Mouse (Mus musculus) forebrain, embryonic 11.5 days (tissue): ENCODE measurements around the gene Parp2. TPM values are rescaled to one million over a fixed set of nuclear protein-coding genes. Genes with fewer than 3 reads are reported as not detected.

Experiments
- ATAC-seq: fragments of 200-750 bp; cut with Nextera tagmentation; replicated peaks from 2 replicates; pipeline ENCODE4 v1.8.0; 2017; ENCODE audit warnings: moderate TSS enrichment; ENCODE audit not compliant: low FRiP score
- DNase-seq: peaks from one replicate; pipeline ENCODE4 v3.0.0-alpha.2; 2017; ENCODE audit warnings: low spot score
- H3K27ac ChIP-seq: fragments of 300-500 bp; sonication (generic); 2 replicates; pipeline ENCODE4 v1.5.1; 2014; ENCODE audit warnings: low read depth, low read length
- H3K27me3 ChIP-seq: fragments of 300-500 bp; sonication (generic); 2 replicates; pipeline ENCODE4 v1.6.1; 2014; ENCODE audit warnings: mild to moderate bottlenecking, low read length, mixed read lengths; ENCODE audit not compliant: control insufficient read depth, insufficient read depth
- H3K36me3 ChIP-seq: fragments of 300-500 bp; sonication (generic); 2 replicates; pipeline ENCODE4 v1.6.1; 2014; ENCODE audit warnings: mild to moderate bottlenecking, low read length, moderate library complexity, mixed read lengths; ENCODE audit not compliant: control insufficient read depth, insufficient read depth
- H3K4me1 ChIP-seq: fragments of 300-500 bp; sonication (generic); replicated peaks from 2 replicates; pipeline ENCODE4 v1.6.1; 2014; ENCODE audit warnings: low read length, mixed read lengths; ENCODE audit not compliant: control insufficient read depth, insufficient read depth
- H3K4me2 ChIP-seq: fragments of 300-500 bp; sonication (generic); 2 replicates; pipeline ENCODE4 v1.6.1; 2014; ENCODE audit warnings: low read depth, mild to moderate bottlenecking, low read length, moderate library complexity, mixed read lengths; ENCODE audit not compliant: severe bottlenecking
- H3K4me3 ChIP-seq: fragments of 300-500 bp; sonication (generic); 2 replicates; pipeline ENCODE4 v1.5.1; 2014; ENCODE audit warnings: low read depth, low read length
- H3K9ac ChIP-seq: fragments of 300-500 bp; sonication (generic); 2 replicates; pipeline ENCODE4 v1.6.1; 2014; ENCODE audit warnings: low read length
- H3K9me3 ChIP-seq: fragments of 300-500 bp; sonication (generic); 2 replicates; pipeline ENCODE4 v1.6.1; 2016; ENCODE audit warnings: low read length, mixed read lengths; ENCODE audit not compliant: control insufficient read depth
- WGBS: fragments of 180-500 bp; shearing (Covaris S2); extraction: QIAGEN DNeasy Blood & Tissue Kit; methylation state at CpG from one replicate; pipeline ENCODE4 v1.1.7; 2014; 5-methylcytosine and 5-hydroxymethylcytosine counted together
- polyA plus RNA-seq: library from polyadenylated mRNA; unstranded; fragments of >200 nt; fragmentation: Nextera tagmentation; extraction: Ambion mirVana; gene quantifications from 2 replicates; pipeline ENCODE4 v1.2.1, GENCODE M21; 2014

The Parp2 gene
- polyA plus RNA-seq, 1 experiment from 2014 or later: 87.7 TPM

- Histone ChIP-seq H3K9ac (no peak overlapping the region), H3K9me3 (no peaks in the 10 kb centered on the region), H3K36me3 (no peaks in the 10 kb centered on the region), H3K4me3 (no peak overlapping the region), H3K4me2 (no peak overlapping the region), H3K27me3 (no peaks in the 10 kb centered on the region), H3K4me1 (no peaks in the 10 kb centered on the region), H3K27ac (no peak overlapping the region)
- 94% methylated on average over 24 of the region's 24 CpGs for WGBS
- no peak for ATAC-seq
- no peak for DNase-seq
Measured at GRCm38 (mm10) chr14:50795261-50795935, 12.2 kb upstream of the Parp2 start.

GRCm38 (mm10) chr14:50795965-50796364, 11.7 kb upstream of the Parp2 start:
- Histone ChIP-seq H3K9me3 (no peaks in the 10 kb centered on the region), H3K27me3 (no peaks in the 10 kb centered on the region), H3K27ac (no peak overlapping the region), H3K9ac (no peak overlapping the region), H3K4me2 (no peak overlapping the region), H3K4me3 (no peak overlapping the region), H3K4me1 (no peaks in the 10 kb centered on the region), H3K36me3 (no peaks in the 10 kb centered on the region)
- DNase-seq: no peak
- WGBS: 83% methylated on average over 4 of the region's 4 CpGs
- ATAC-seq: no peak

DNA sequence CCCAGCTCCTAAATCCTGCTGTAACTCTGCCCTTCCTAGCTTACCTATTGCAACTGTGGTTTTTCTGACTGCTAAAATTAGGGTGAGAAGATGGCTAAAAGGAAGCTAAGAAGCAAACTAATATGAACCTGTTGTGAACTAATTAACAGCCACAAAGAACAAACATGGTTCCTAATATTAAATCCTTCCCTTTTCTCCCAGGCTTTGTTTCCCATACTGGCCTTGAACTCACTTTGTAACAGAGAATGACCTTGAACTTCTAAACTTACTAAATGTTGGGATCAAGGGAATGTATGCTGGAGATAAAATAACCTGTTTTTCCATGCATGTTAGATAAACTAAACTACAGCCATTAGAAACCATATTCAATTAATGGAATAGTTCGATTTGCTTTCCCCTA, 11.2 kb upstream of the Parp2 start:
- DNase-seq (no peak), ATAC-seq (no peak)
- Histone ChIP-seq H3K27me3 (no peaks in the 10 kb centered on the region), H3K27ac (no peak overlapping the region), H3K36me3 (no peaks in the 10 kb centered on the region), H3K4me2 (no peak overlapping the region), H3K9me3 (no peaks in the 10 kb centered on the region), H3K9ac (no peak overlapping the region), H3K4me1 (no peaks in the 10 kb centered on the region), H3K4me3 (no peak overlapping the region)
- WGBS: 78% methylated on average over 1 of the region's 1 CpGs

GRCm38 (mm10) chr14:50798512-50798911, 9.1 kb upstream of the Parp2 start:
- H3K27me3 ChIP-seq: no peaks in the 10 kb centered on the region
- ATAC-seq (no peak), DNase-seq (no peak)
- no peaks in the 10 kb centered on the region for H3K4me1 ChIP-seq
- no peak overlapping the region for H3K4me3 ChIP-seq
- no peak overlapping the region for H3K4me2 ChIP-seq
- H3K9me3 ChIP-seq: no peaks in the 10 kb centered on the region
- WGBS: 58% methylated on average over 2 of the region's 2 CpGs
- no peaks in the 10 kb centered on the region for H3K36me3 ChIP-seq
- H3K9ac ChIP-seq: no peak overlapping the region
- H3K27ac ChIP-seq: no peak overlapping the region

- Histone ChIP-seq H3K27me3 (no peaks in the 10 kb centered on the region), H3K4me3 (no peak overlapping the region), H3K36me3 (no peaks in the 10 kb centered on the region), H3K27ac (no peak overlapping the region), H3K4me2 (no peak overlapping the region), H3K4me1 (no peaks in the 10 kb centered on the region), H3K9ac (no peak overlapping the region), H3K9me3 (no peaks in the 10 kb centered on the region)
- peak; percentile 60 for DNase-seq
- WGBS: 2% methylated on average over 3 of the region's 3 CpGs
- peak; percentile 58; the same call in 1 of the 2 replicates for ATAC-seq
Measured at GRCm38 (mm10) chr14:50799502-50800259, 8.0 kb upstream of the Parp2 start.

- H3K36me3 ChIP-seq: no peaks in the 10 kb centered on the region
- no peak overlapping the region for H3K27ac ChIP-seq
- H3K9ac ChIP-seq: no peak overlapping the region
- no peaks in the 10 kb centered on the region for H3K4me1 ChIP-seq
- H3K4me3 ChIP-seq: no peak overlapping the region
- H3K9me3 ChIP-seq: no peaks in the 10 kb centered on the region
- DNase-seq (no peak), ATAC-seq (no peak)
- H3K4me2 ChIP-seq: no peak overlapping the region
- no peaks in the 10 kb centered on the region for H3K27me3 ChIP-seq
- WGBS: 88% methylated on average over 6 of the region's 6 CpGs
Measured at GRCm38 (mm10) chr14:50802441-50802840, 5.2 kb upstream of the Parp2 start.

GRCm38 (mm10) chr14:50802843-50803562, 4.6 kb upstream of the Parp2 start:
- no peak for ATAC-seq
- H3K4me1 ChIP-seq: no peaks in the 10 kb centered on the region

GRCm38 (mm10) chr14:50804683-50805082, 3.0 kb upstream of the Parp2 start:
- no peaks in the 10 kb centered on the region for H3K27me3 ChIP-seq
- no peak overlapping the region for H3K27ac ChIP-seq
- DNase-seq (no peak), ATAC-seq (no peak)
- 78% methylated on average over 13 of the region's 13 CpGs for WGBS
- H3K4me2 ChIP-seq: no peak overlapping the region
- H3K4me3 ChIP-seq: no peak overlapping the region
- H3K4me1 ChIP-seq: no peaks in the 10 kb centered on the region
- no peaks in the 10 kb centered on the region for H3K9me3 ChIP-seq
- H3K9ac ChIP-seq: no peak overlapping the region
- H3K36me3 ChIP-seq: no peaks in the 10 kb centered on the region

More at GRCm38 (mm10) chr14:50802843-50803562, 4.6 kb upstream of the Parp2 start:
- no peak overlapping the region for H3K4me3 ChIP-seq
- H3K4me2 ChIP-seq: no peak overlapping the region
- 62% methylated on average over 4 of the region's 4 CpGs for WGBS
- no peak for DNase-seq
- no peaks in the 10 kb centered on the region for H3K9me3 ChIP-seq
- H3K36me3 ChIP-seq: no peaks in the 10 kb centered on the region
- H3K9ac ChIP-seq: no peak overlapping the region
- H3K27me3 ChIP-seq: no peaks in the 10 kb centered on the region
- no peak overlapping the region for H3K27ac ChIP-seq
